Mouse (Mus musculus): ENCODE measurements at regions not wholly inside any gene's neighbourhood (a gene's known extent, or its start where the extent isn't known, plus 50 kb on each side); places are given as distances from the start of the nearest gene placed in this dataset.

DNA sequence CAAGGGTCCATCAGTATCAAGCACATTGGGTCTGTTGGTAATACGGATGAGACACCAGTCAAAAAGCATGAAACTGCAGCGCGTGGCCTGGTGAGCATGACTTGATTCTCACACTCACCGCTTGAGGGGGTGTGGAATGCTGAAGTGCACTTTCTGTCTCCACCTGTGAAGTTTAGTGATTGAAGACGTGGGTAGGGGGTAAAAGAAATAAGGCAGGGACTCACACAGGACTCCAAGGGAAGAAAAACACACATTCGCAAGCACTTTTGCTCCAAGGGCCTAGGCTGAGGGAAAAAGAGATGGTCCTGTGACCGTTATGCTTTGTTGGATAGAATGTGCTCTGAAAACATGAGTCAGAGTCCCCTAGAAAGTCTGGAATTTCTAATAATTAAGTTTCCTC is 366.6 kb upstream of the Arid1b start:
- TF ChIP-seq USF1 (IDR thresholded peaks at IDR 0.05; ENCODE audit: low read depth) = no peak
- TF ChIP-seq POLR2AphosphoS2 (IDR thresholded peaks at IDR 0.05; ENCODE audit: insufficient read length, low read depth) = no peak
